Mouse (Mus musculus): ENCODE results near the gene Fam178b. TPM values are rescaled to one million over a fixed set of nuclear protein-coding genes. Genes with fewer than 3 reads are reported as not detected.
"Not testable (repeated sequence)": the region's sequence is repeated elsewhere in the genome, so short reads cannot be mapped to it uniquely, and the experiment has no call there.

Gene Fam178b
- polyA plus RNA-seq, 1 experiment from 2014 or later, result 3.0 TPM

GRCm38 (mm10) chr1:36671260-36671659 is 11.7 kb downstream of the Fam178b start:
- 79% methylated on average over 10 of the region's 10 CpGs for WGBS
- Histone ChIP-seq H3K27me3 (replicated peaks) (no peaks in the 10 kb centered on the region), H3K4me1 (replicated peaks) (peaks cover 6% of the 10 kb centered on the region; the same call in 1 of the 2 replicates), H3K4me2 (no peak overlapping the region), H3K27ac (ENCODE audit: poor library complexity, severe bottlenecking) (no peak overlapping the region), H3K9me3 (replicated peaks) (no peaks in the 10 kb centered on the region), H3K36me3 (no peaks in the 10 kb centered on the region), H3K4me3 (no peak overlapping the region), H3K9ac (no peak overlapping the region)
- no peak for ATAC-seq (ENCODE audit: insufficient number of reproducible peaks, low FRiP score)

GRCm38 (mm10) chr1:36670256-36670655 is 12.7 kb downstream of the Fam178b start:
- H3K27me3 ChIP-seq (replicated peaks), result no peaks in the 10 kb centered on the region
- ATAC-seq (ENCODE audit: insufficient number of reproducible peaks, low FRiP score), result no peak
- no peak overlapping the region for H3K4me2 ChIP-seq
- 0 out of 2 replicates have a peak overlapping the region, but pooled peaks have one; percentile 29 for H3K27ac ChIP-seq (ENCODE audit: poor library complexity, severe bottlenecking)
- no peak overlapping the region for H3K4me3 ChIP-seq
- H3K9ac ChIP-seq, result no peak overlapping the region
- no peaks in the 10 kb centered on the region for H3K36me3 ChIP-seq
- no peaks in the 10 kb centered on the region for H3K9me3 ChIP-seq (replicated peaks)
- 27% methylated on average over 4 of the region's 4 CpGs for WGBS
- H3K4me1 ChIP-seq (replicated peaks), result peaks cover 9% of the 10 kb centered on the region

DNA sequence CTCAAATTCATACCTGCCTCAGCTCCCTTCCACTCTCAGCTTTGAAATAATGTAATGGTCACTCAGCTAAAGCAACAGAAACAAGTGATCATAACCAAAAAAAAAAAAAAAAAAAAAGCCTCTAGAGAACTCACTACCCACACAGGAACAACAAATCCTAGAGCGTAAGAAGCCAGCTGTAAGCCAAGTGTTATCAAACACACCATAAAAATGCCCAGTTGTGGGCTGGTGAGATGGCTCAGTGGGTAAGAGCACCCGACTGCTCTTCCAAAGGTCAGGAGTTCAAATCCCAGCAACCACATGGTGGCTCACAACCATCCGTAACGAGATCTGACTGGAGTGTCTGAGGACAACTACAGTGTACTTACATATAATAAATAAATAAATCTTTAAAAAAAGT is 15.0 kb downstream of the Fam178b start:
- H3K4me3 ChIP-seq; H3K27ac ChIP-seq (ENCODE audit: poor library complexity, severe bottlenecking); ATAC-seq (ENCODE audit: insufficient number of reproducible peaks, low FRiP score); H3K9ac ChIP-seq; H3K36me3 ChIP-seq; H3K9me3 ChIP-seq (replicated peaks); H3K4me2 ChIP-seq; H3K27me3 ChIP-seq (replicated peaks): not testable (repeated sequence)
- 78% methylated on average over 4 of the region's 4 CpGs for WGBS
- peaks cover 17% of the 10 kb centered on the region for H3K4me1 ChIP-seq (replicated peaks)

DNA sequence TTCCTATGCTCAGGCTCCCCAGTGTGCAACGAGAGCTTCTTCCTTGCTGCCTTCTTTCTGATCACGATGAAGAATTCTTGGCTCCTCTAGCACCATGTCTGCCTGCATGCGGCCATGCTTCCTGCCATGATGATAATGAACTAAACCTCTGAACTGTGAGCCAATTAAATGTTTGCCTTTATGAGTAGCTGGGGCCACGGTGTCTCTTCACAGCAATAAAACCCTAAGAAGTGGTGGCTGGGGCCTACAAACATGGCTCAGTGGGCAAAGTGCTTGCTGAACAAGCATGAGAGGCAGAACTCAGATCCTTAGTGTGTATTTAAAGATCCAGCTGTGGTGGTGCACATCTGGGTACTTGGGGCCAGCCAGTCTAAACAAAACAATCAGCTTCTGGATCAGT is 17.0 kb downstream of the Fam178b start:
- WGBS, result 70% methylated on average over 4 of the region's 4 CpGs
- Histone ChIP-seq H3K27me3 (replicated peaks) (no peaks in the 10 kb centered on the region), H3K4me2 (no peak overlapping the region), H3K4me3 (no peak overlapping the region), H3K36me3 (no peaks in the 10 kb centered on the region), H3K9me3 (replicated peaks) (no peaks in the 10 kb centered on the region), H3K4me1 (replicated peaks) (peaks cover 17% of the 10 kb centered on the region), H3K27ac (ENCODE audit: poor library complexity, severe bottlenecking) (no peak overlapping the region), H3K9ac (no peak overlapping the region)
- ATAC-seq (ENCODE audit: insufficient number of reproducible peaks, low FRiP score), result no peak

DNA sequence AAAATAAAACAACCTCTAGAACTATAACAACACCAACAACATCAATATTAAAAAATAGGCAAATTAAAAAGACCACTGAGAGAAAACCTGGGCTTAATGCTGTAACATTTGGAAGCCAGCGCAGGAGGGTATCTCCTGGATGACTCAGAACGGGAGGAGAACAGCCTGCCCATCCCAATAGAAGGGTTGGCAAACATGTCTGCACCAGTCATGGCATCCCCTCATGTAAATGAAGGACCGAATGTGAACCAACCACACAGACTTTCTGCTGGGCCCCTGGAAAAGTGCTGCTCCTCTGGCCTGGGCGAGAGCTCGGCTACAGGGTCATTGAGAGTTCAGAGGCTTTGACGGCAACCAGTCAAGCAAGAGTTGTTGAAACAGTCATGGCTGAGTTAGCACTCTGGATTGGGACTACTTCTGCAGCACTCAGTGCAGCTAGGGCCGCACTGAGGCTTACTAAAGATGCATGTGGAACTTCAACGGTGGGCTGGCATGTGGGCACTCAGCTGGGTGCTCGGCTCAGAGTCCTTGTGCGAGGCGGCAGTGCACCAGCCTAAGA is 17.7 kb downstream of the Fam178b start:
- WGBS, result 69% methylated on average over 11 of the region's 11 CpGs
- Histone ChIP-seq H3K27ac (ENCODE audit: poor library complexity, severe bottlenecking) (0 out of 2 replicates have a peak overlapping the region, but pooled peaks have one; percentile 8), H3K4me3 (no peak overlapping the region), H3K27me3 (replicated peaks) (no peaks in the 10 kb centered on the region), H3K36me3 (no peaks in the 10 kb centered on the region), H3K4me1 (replicated peaks) (peaks cover 15% of the 10 kb centered on the region), H3K9ac (no peak overlapping the region), H3K9me3 (replicated peaks) (no peaks in the 10 kb centered on the region), H3K4me2 (no peak overlapping the region)
- no peak for ATAC-seq (ENCODE audit: insufficient number of reproducible peaks, low FRiP score)

DNA sequence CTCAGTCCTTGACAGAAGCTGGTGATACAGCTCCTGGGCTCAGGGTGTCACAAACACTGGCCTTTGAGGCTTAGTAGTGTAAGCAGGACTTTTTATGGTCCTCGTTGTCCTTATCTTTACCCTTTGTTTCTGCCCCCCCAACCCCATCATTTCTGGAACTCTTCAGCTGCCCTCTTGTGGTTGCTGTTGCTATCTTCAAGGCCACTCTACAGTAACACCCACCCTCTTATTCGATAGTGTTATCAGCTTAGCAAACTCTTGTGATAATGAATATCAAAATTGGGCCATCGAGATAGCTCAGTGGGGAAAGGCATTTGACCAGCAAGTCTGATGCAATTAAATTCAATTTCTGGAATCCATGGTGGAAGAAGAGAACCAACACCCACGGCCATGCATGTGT is 18.5 kb downstream of the Fam178b start:
- WGBS, result 38% methylated on average over 4 of the region's 4 CpGs

DNA sequence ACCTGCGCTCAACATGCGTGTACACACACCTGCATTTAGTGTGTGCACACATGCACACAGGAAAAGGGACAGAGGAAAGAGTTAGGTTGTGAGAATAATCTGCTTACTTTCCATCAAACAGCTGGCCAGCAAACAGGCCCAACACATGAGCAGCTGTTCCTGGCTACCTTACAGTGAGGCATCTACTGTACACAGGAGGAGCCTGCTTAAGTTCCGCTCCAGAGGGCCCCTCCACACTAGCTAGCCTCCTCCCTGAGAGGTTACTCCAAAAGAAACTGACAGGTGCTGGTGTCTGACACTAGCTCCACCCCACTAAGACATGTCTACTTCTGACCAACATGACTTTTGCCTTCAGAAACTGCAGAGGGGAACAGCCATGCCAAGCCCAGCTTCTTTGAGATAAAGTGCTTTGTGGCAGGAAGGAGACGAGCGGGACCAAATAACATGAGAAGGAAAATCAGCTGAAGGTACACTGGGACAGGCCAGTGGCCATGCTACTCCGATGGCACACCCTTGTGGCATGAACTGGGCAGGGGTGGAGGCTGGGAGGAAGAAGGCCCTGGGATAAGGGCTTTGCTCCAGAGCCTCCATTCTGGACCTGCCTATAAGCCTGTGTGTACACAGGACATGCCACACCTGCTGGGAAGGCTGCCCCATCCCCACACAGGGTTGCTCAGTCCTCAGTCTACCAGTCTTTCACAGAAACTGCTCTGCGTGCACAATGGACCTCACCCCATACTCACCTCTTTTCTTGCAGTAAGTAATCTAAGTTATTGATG is 24.2 kb downstream of the Fam178b start:
- no peak overlapping the region for H3K27ac ChIP-seq (ENCODE audit: poor library complexity, severe bottlenecking)
- no peak overlapping the region for H3K9ac ChIP-seq
- H3K4me2 ChIP-seq, result no peak overlapping the region
- no peak for ATAC-seq (ENCODE audit: insufficient number of reproducible peaks, low FRiP score)
- H3K27me3 ChIP-seq (replicated peaks), result no peaks in the 10 kb centered on the region
- no peak overlapping the region for H3K4me3 ChIP-seq
- peaks cover 16% of the 10 kb centered on the region for H3K4me1 ChIP-seq (replicated peaks)
- no peaks in the 10 kb centered on the region for H3K36me3 ChIP-seq
- H3K9me3 ChIP-seq (replicated peaks), result no peaks in the 10 kb centered on the region
- WGBS, result 63% methylated on average over 7 of the region's 7 CpGs

More for the DNA sequence above, 18.5 kb downstream of the Fam178b start:
- no peak for ATAC-seq (ENCODE audit: insufficient number of reproducible peaks, low FRiP score)
- peaks cover 11% of the 10 kb centered on the region for H3K4me1 ChIP-seq (replicated peaks)
- H3K27me3 ChIP-seq (replicated peaks), result no peaks in the 10 kb centered on the region
- no peak overlapping the region for H3K27ac ChIP-seq (ENCODE audit: poor library complexity, severe bottlenecking)
- H3K4me2 ChIP-seq, result no peak overlapping the region
- no peak overlapping the region for H3K9ac ChIP-seq
- no peaks in the 10 kb centered on the region for H3K9me3 ChIP-seq (replicated peaks)
- no peaks in the 10 kb centered on the region for H3K36me3 ChIP-seq
- no peak overlapping the region for H3K4me3 ChIP-seq

DNA sequence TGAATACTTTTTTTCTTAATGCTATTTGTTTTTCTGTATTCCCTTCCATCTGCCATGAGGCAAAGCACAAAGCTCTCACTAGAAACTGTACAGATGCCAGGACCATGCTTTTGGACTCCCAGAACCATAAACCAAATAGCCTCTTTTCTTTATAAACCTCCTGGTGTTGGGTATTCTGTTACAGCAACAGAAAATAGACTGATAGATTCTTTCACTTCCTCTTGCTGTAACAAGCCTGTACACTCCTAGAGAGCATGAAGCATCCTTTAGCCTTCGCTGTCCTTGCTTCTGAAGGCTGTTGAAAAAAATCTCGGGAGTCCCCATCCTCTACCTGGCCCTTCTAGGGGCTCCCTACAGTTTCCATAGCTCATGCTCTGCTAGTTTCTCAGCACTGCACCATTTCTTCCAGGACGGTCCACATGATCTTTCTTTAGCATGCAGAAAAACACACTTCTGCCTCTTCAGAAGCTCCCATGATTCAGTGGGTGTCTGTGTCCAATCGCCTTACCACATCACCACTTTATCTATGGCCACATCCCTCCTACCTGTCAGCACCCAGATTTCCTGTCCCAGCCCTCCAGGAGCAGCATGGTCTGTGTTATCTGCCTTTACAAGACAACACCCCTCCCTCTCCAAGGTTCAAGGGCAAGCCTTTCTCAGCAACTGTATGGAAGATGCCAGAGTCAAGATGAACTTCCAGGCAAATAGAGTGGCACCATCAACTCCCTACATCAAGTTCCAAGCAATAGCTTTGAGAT is 25.1 kb downstream of the Fam178b start:
- ATAC-seq (ENCODE audit: insufficient number of reproducible peaks, low FRiP score), result no peak
- WGBS, result 49% methylated on average over 4 of the region's 4 CpGs

DNA sequence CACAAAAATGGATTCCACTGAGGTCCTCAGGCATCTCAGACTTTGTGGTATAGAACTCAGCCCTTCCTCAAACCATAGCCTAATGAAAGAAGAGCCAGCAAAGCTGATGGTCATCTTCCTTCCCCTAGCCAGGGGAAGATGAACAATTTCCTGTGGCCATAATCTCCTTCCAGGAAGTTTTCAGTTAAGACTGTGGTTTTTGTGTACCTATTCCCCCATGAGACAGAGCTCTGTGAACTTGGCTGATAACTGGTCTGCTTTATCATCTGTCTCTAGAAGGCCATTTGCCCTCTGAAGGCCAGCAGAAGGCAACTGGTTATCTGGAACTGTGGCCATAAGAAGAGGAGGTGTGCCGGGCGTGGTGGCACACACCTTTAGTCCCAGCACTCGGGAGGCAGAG is 26.8 kb downstream of the Fam178b start:
- no peaks in the 10 kb centered on the region for H3K9me3 ChIP-seq (replicated peaks)
- H3K27me3 ChIP-seq (replicated peaks), result no peaks in the 10 kb centered on the region
- H3K4me3 ChIP-seq, result no peak overlapping the region
- H3K4me1 ChIP-seq (replicated peaks), result peaks cover 16% of the 10 kb centered on the region
- no peak overlapping the region for H3K27ac ChIP-seq (ENCODE audit: poor library complexity, severe bottlenecking)
- no peak overlapping the region for H3K4me2 ChIP-seq
- no peaks in the 10 kb centered on the region for H3K36me3 ChIP-seq
- WGBS, result 73% methylated on average over 3 of the region's 3 CpGs
- ATAC-seq (ENCODE audit: insufficient number of reproducible peaks, low FRiP score), result no peak
- no peak overlapping the region for H3K9ac ChIP-seq

More for the DNA sequence above, 25.1 kb downstream of the Fam178b start:
- Histone ChIP-seq H3K36me3 (no peaks in the 10 kb centered on the region), H3K9me3 (replicated peaks) (no peaks in the 10 kb centered on the region), H3K4me2 (no peak overlapping the region), H3K4me1 (replicated peaks) (peaks cover 16% of the 10 kb centered on the region), H3K9ac (no peak overlapping the region), H3K27me3 (replicated peaks) (no peaks in the 10 kb centered on the region), H3K4me3 (no peak overlapping the region), H3K27ac (ENCODE audit: poor library complexity, severe bottlenecking) (no peak overlapping the region)

DNA sequence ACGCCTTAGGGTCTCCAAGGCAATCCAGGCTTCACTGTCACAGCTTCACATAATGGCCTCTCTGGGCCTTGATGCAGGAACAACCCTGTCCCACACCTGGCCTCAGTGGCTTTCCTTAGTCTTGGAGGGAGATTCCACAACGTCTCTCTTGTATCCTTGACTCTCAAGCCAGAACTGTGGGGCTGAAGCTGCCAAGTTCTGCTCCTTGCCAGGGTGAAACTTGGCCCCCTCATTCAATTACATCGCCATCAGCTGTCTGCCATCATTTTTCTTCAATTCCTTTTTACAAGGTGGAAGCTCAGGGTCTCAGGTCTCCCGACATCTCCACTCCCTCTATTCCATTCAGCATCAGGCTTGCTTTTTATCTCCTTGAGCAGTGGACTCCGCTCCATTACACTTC is 27.9 kb downstream of the Fam178b start:
- no peak for ATAC-seq (ENCODE audit: insufficient number of reproducible peaks, low FRiP score)
- no peaks in the 10 kb centered on the region for H3K36me3 ChIP-seq
- 77% methylated on average over 5 of the region's 5 CpGs for WGBS
- peaks cover 16% of the 10 kb centered on the region for H3K4me1 ChIP-seq (replicated peaks)
- H3K4me2 ChIP-seq, result no peak overlapping the region
- H3K9me3 ChIP-seq (replicated peaks), result no peaks in the 10 kb centered on the region
- H3K27me3 ChIP-seq (replicated peaks), result no peaks in the 10 kb centered on the region
- H3K27ac ChIP-seq (ENCODE audit: poor library complexity, severe bottlenecking), result no peak overlapping the region
- H3K4me3 ChIP-seq, result no peak overlapping the region
- H3K9ac ChIP-seq, result no peak overlapping the region

GRCm38 (mm10) chr1:36647631-36648030 is 35.4 kb downstream of the Fam178b start:
- H3K4me1 ChIP-seq (replicated peaks), result peaks cover 11% of the 10 kb centered on the region
- no peaks in the 10 kb centered on the region for H3K27me3 ChIP-seq (replicated peaks)
- no peaks in the 10 kb centered on the region for H3K9me3 ChIP-seq (replicated peaks)
- H3K9ac ChIP-seq, result no peak overlapping the region
- H3K36me3 ChIP-seq, result no peaks in the 10 kb centered on the region
- no peak overlapping the region for H3K4me2 ChIP-seq
- no peak for ATAC-seq (ENCODE audit: insufficient number of reproducible peaks, low FRiP score)
- H3K4me3 ChIP-seq, result no peak overlapping the region
- 49% methylated on average over 5 of the region's 5 CpGs for WGBS
- H3K27ac ChIP-seq (ENCODE audit: poor library complexity, severe bottlenecking), result 0 out of 2 replicates have a peak overlapping the region, but pooled peaks have one; percentile 34
